Mouse (Mus musculus): ENCODE measurements at regions not wholly inside any gene's neighbourhood (a gene's known extent, or its start where the extent isn't known, plus 50 kb on each side); places are given as distances from the start of the nearest gene placed in this dataset.

- TF ChIP-seq CTCF (IDR thresholded peaks at IDR 0.05; ENCODE audit: low read depth), result no peak
- TF ChIP-seq EP300 (optimal IDR thresholded peaks at IDR 0.05), result no peak
These were observed 77.5 kb downstream of the Id4 start for GRCm38 (mm10) chr13:48338561-48338960.
